Mouse (Mus musculus): Measurements from ENCODE around the gene Tns1. TPM values are rescaled to one million over a fixed set of nuclear protein-coding genes. Genes with fewer than 3 reads are reported as not detected.

Gene Tns1
- polyA plus RNA-seq, 1 experiment from 2014 or later, result 120 TPM

- Histone ChIP-seq H3K4me3 (ENCODE audit: low read length) (peak overlapping the region; percentile 55), H3K4me1 (ENCODE audit: control insufficient read depth, insufficient read depth, low read length) (peaks cover 42% of the 10 kb centered on the region), H3K9ac (ENCODE audit: low read length) (peak overlapping the region; percentile 53), H3K9me3 (replicated peaks; ENCODE audit: control insufficient read depth, low read length) (no peaks in the 10 kb centered on the region), H3K36me3 (ENCODE audit: control insufficient read depth, insufficient read depth) (no peaks in the 10 kb centered on the region), H3K4me2 (ENCODE audit: low read depth, low read length) (peak overlapping the region; percentile 91), H3K27ac (ENCODE audit: low read length) (no peak overlapping the region), H3K27me3 (ENCODE audit: control insufficient read depth, insufficient read depth, low read length) (peaks cover 4% of the 10 kb centered on the region)
- under 1% methylated on average over 55 of the region's 58 CpGs for WGBS
- ATAC-seq (replicated peaks; ENCODE audit: extremely low read depth, insufficient read depth, low FRiP score), result peak; percentile 37
These were observed 25.9 kb downstream of the Tns1 start for GRCm38 (mm10) chr1:74098004-74099000.

DNA sequence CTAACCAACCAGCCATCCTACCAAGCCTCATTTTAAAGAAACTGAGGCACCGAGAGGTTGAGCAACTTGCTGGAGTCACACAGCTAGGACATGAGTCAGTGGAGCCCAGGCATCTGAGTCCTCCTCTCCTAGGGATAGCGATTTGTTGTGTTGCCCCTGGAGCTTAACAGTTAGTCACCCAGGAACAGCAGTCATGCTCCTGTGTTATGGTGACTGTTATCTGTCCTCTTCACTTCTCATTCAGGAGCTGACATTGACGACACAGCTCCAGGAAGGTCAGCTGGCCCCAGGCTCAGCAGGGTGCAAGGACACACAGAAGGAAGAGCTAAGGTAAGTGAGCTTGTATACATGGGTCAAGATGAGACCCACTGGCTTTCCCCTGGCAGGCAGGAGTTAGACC is 28.5 kb downstream of the Tns1 start:
- Histone ChIP-seq H3K9ac (ENCODE audit: low read length) (no peak overlapping the region), H3K27ac (ENCODE audit: low read length) (no peak overlapping the region), H3K27me3 (ENCODE audit: control insufficient read depth, insufficient read depth, low read length) (peaks cover 4% of the 10 kb centered on the region), H3K4me3 (ENCODE audit: low read length) (no peak overlapping the region), H3K4me2 (ENCODE audit: low read depth, low read length) (no peak overlapping the region), H3K9me3 (replicated peaks; ENCODE audit: control insufficient read depth, low read length) (no peaks in the 10 kb centered on the region), H3K4me1 (ENCODE audit: control insufficient read depth, insufficient read depth, low read length) (peaks cover 41% of the 10 kb centered on the region), H3K36me3 (ENCODE audit: control insufficient read depth, insufficient read depth) (no peaks in the 10 kb centered on the region)
- ATAC-seq (replicated peaks; ENCODE audit: extremely low read depth, insufficient read depth, low FRiP score), result no peak
- WGBS, result 31% methylated on average over 3 of the region's 3 CpGs

DNA sequence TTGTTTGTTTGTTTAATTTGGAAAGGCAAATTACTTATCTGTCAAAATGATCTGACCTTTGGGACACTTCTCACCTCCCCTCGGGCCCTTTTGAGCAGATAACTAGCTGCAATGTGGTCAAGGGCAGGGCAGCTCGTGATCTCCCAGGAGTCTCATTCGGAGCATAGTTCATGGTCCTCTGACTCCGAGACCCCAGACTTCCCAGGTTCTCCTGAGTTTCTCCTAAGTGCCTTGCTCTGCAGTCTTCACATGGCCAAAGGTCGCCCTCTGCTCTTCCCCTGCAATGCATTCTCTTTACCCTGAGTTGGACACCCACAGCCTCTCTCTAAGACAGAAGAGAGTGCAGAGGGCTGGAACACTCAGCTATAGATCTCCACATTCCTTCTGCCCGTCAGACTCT is 29.0 kb downstream of the Tns1 start:
- H3K9ac ChIP-seq (ENCODE audit: low read length), result no peak overlapping the region
- no peak overlapping the region for H3K4me2 ChIP-seq (ENCODE audit: low read depth, low read length)
- H3K4me1 ChIP-seq (ENCODE audit: control insufficient read depth, insufficient read depth, low read length), result peaks cover 41% of the 10 kb centered on the region
- H3K27me3 ChIP-seq (ENCODE audit: control insufficient read depth, insufficient read depth, low read length), result peaks cover 4% of the 10 kb centered on the region
- ATAC-seq (replicated peaks; ENCODE audit: extremely low read depth, insufficient read depth, low FRiP score), result no peak
- H3K36me3 ChIP-seq (ENCODE audit: control insufficient read depth, insufficient read depth), result no peaks in the 10 kb centered on the region
- no peak overlapping the region for H3K27ac ChIP-seq (ENCODE audit: low read length)
- WGBS, result 44% methylated on average over 6 of the region's 6 CpGs
- no peaks in the 10 kb centered on the region for H3K9me3 ChIP-seq (replicated peaks; ENCODE audit: control insufficient read depth, low read length)
- no peak overlapping the region for H3K4me3 ChIP-seq (ENCODE audit: low read length)

GRCm38 (mm10) chr1:74094497-74095270 is 29.6 kb downstream of the Tns1 start:
- H3K27me3 ChIP-seq (ENCODE audit: control insufficient read depth, insufficient read depth, low read length), result peaks cover 3% of the 10 kb centered on the region; the same call in 1 of the 2 replicates
- no peak for ATAC-seq (replicated peaks; ENCODE audit: extremely low read depth, insufficient read depth, low FRiP score)

DNA sequence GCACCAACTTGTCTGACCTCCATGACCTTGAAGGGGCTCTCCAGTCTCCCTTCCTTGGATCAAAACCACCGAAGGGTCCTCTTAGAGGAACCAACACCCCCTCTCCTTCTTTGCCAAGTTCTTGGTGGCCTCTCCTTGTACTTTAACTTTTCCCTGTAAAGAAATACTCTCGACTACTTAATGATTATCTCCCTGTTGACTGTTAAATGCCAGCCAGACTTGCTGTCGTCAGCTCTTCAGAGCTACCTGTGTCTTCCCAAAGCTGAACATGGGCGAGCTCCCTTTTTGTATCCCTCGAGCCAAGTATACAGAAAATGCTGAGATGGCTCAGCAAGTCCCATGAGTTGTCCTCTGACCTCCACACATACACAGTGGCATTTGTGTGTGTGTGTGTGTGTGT is 30.8 kb downstream of the Tns1 start:
- 64% methylated on average over 5 of the region's 5 CpGs for WGBS
- H3K4me1 ChIP-seq (ENCODE audit: control insufficient read depth, insufficient read depth, low read length), result peaks cover 32% of the 10 kb centered on the region
- H3K36me3 ChIP-seq (ENCODE audit: control insufficient read depth, insufficient read depth), result no peaks in the 10 kb centered on the region
- H3K9ac ChIP-seq (ENCODE audit: low read length), result no peak overlapping the region
- H3K4me3 ChIP-seq (ENCODE audit: low read length), result no peak overlapping the region
- no peak overlapping the region for H3K4me2 ChIP-seq (ENCODE audit: low read depth, low read length)
- H3K27me3 ChIP-seq (ENCODE audit: control insufficient read depth, insufficient read depth, low read length), result no peaks in the 10 kb centered on the region
- H3K27ac ChIP-seq (ENCODE audit: low read length), result no peak overlapping the region
- no peak for ATAC-seq (replicated peaks; ENCODE audit: extremely low read depth, insufficient read depth, low FRiP score)
- H3K9me3 ChIP-seq (replicated peaks; ENCODE audit: control insufficient read depth, low read length), result no peaks in the 10 kb centered on the region

More at GRCm38 (mm10) chr1:74094497-74095270, 29.6 kb downstream of the Tns1 start:
- H3K4me2 ChIP-seq (ENCODE audit: low read depth, low read length), result no peak overlapping the region
- no peaks in the 10 kb centered on the region for H3K9me3 ChIP-seq (replicated peaks; ENCODE audit: control insufficient read depth, low read length)
- no peaks in the 10 kb centered on the region for H3K36me3 ChIP-seq (ENCODE audit: control insufficient read depth, insufficient read depth)
- peaks cover 41% of the 10 kb centered on the region for H3K4me1 ChIP-seq (ENCODE audit: control insufficient read depth, insufficient read depth, low read length)
- no peak overlapping the region for H3K27ac ChIP-seq (ENCODE audit: low read length)
- WGBS, result 44% methylated on average over 7 of the region's 7 CpGs
- H3K4me3 ChIP-seq (ENCODE audit: low read length), result no peak overlapping the region
- 0 out of 2 replicates have a peak overlapping the region, but pooled peaks have one; percentile 18 for H3K9ac ChIP-seq (ENCODE audit: low read length)

GRCm38 (mm10) chr1:74092242-74092641 is 32.0 kb downstream of the Tns1 start:
- Histone ChIP-seq H3K4me3 (ENCODE audit: low read length) (no peak overlapping the region), H3K27ac (ENCODE audit: low read length) (peak overlapping the region; percentile 63; the same call in 1 of the 2 replicates), H3K36me3 (ENCODE audit: control insufficient read depth, insufficient read depth) (no peaks in the 10 kb centered on the region), H3K27me3 (ENCODE audit: control insufficient read depth, insufficient read depth, low read length) (no peaks in the 10 kb centered on the region), H3K9me3 (replicated peaks; ENCODE audit: control insufficient read depth, low read length) (no peaks in the 10 kb centered on the region), H3K9ac (ENCODE audit: low read length) (no peak overlapping the region), H3K4me2 (ENCODE audit: low read depth, low read length) (no peak overlapping the region), H3K4me1 (ENCODE audit: control insufficient read depth, insufficient read depth, low read length) (peaks cover 27% of the 10 kb centered on the region)
- 67% methylated on average over 10 of the region's 10 CpGs for WGBS
- no peak for ATAC-seq (replicated peaks; ENCODE audit: extremely low read depth, insufficient read depth, low FRiP score)

- Histone ChIP-seq H3K27ac (ENCODE audit: low read length) (peak overlapping the region; percentile 82), H3K27me3 (ENCODE audit: control insufficient read depth, insufficient read depth, low read length) (no peaks in the 10 kb centered on the region), H3K4me2 (ENCODE audit: low read depth, low read length) (no peak overlapping the region), H3K4me1 (ENCODE audit: control insufficient read depth, insufficient read depth, low read length) (peaks cover 27% of the 10 kb centered on the region), H3K36me3 (ENCODE audit: control insufficient read depth, insufficient read depth) (no peaks in the 10 kb centered on the region), H3K9me3 (replicated peaks; ENCODE audit: control insufficient read depth, low read length) (no peaks in the 10 kb centered on the region), H3K4me3 (ENCODE audit: low read length) (no peak overlapping the region), H3K9ac (ENCODE audit: low read length) (no peak overlapping the region)
- WGBS, result 42% methylated on average over 6 of the region's 6 CpGs
- ATAC-seq (replicated peaks; ENCODE audit: extremely low read depth, insufficient read depth, low FRiP score), result peak; percentile 49; the same call in 1 of the 2 replicates
These were observed 32.5 kb downstream of the Tns1 start for GRCm38 (mm10) chr1:74091611-74092224.

GRCm38 (mm10) chr1:74091138-74091537 is 33.1 kb downstream of the Tns1 start:
- ATAC-seq (replicated peaks; ENCODE audit: extremely low read depth, insufficient read depth, low FRiP score), result peak; percentile 44; the same call in 1 of the 2 replicates
- Histone ChIP-seq H3K4me1 (ENCODE audit: control insufficient read depth, insufficient read depth, low read length) (peaks cover 26% of the 10 kb centered on the region), H3K27ac (ENCODE audit: low read length) (peak overlapping the region; percentile 82), H3K9me3 (replicated peaks; ENCODE audit: control insufficient read depth, low read length) (no peaks in the 10 kb centered on the region), H3K9ac (ENCODE audit: low read length) (peak overlapping the region; percentile 58), H3K4me2 (ENCODE audit: low read depth, low read length) (peak overlapping the region; percentile 33), H3K4me3 (ENCODE audit: low read length) (peak overlapping the region; percentile 33), H3K36me3 (ENCODE audit: control insufficient read depth, insufficient read depth) (no peaks in the 10 kb centered on the region), H3K27me3 (ENCODE audit: control insufficient read depth, insufficient read depth, low read length) (no peaks in the 10 kb centered on the region)
- WGBS, result 30% methylated on average over 7 of the region's 7 CpGs
